Comparison of ENCODE assay signal across 22 mouse cellular contexts in genomic region chr19:44798731-44799130, GRCm38 (mm10). TPM values are rescaled to one million over a fixed set of nuclear protein-coding genes. Genes with fewer than 3 reads are reported as not detected.
"Had no signal": no experiment of that assay in that cellular context is flagged by ENCODE, and none has a peak within 500 bp of the region (broad histone marks: within the 10 kb centered on the region; RNA-seq: fewer than 3 reads in every experiment).

No protein-coding gene starts in this region.

- H3K27ac ChIP-seq: limb, embryonic 15.5 days; liver, embryonic 12.5 days; macrophage had no signal

- H3K36me3 ChIP-seq: limb, embryonic 15.5 days; liver, embryonic 12.5 days; midbrain, embryonic 15.5 days; neural tube, embryonic 12.5 days had no signal

- H3K27me3 ChIP-seq: midbrain, embryonic 15.5 days; neural tube, embryonic 12.5 days had no signal

- ATAC-seq: inflammation-experienced regulatory T-cells, adult 6 months; liver, embryonic 12.5 days; midbrain, embryonic 15.5 days had no signal

- H3K4me1 ChIP-seq: limb, embryonic 15.5 days; liver, embryonic 12.5 days; megakaryocyte, embryonic 14.5 days had no signal

- DNase-seq: layer of hippocampus, adult 9-11 months; layer of hippocampus, postnatal 36 days; lung, postnatal 10 days; retina, postnatal 1 day; right cerebral cortex, postnatal 4 days; spleen, adult 18-20 months; thymus, adult 18-20 months; thymus, postnatal 14 days had no signal

- H3K4me3 ChIP-seq: limb, embryonic 15.5 days; liver, embryonic 12.5 days; megakaryocyte, embryonic 14.5 days; midbrain, embryonic 15.5 days; neural tube, embryonic 12.5 days had no signal

- H3K9ac ChIP-seq: limb, embryonic 15.5 days; liver, embryonic 12.5 days; lung, embryonic 14.5 days; midbrain, embryonic 15.5 days; neural tube, embryonic 12.5 days had no signal

- H3K4me2 ChIP-seq: limb, embryonic 15.5 days; liver, embryonic 12.5 days; lung, embryonic 14.5 days; midbrain, embryonic 11.5 days; midbrain, embryonic 15.5 days had no signal

- H3K9me3 ChIP-seq: limb, embryonic 15.5 days; liver, embryonic 12.5 days; megakaryocyte, embryonic 14.5 days; midbrain, embryonic 15.5 days; neural tube, embryonic 12.5 days had no signal

RNA-seq across cellular contexts. Expression of gene Pax2, which starts 42.9 kb away (rescaled TPM):
- total RNA-seq: monocyte, adult 5-6 weeks; neutrophil, adult 5-6 weeks had no signal
- polyA plus RNA-seq: inflammation-experienced regulatory T-cells, adult 6 months; large intestine, adult 2 months; limb, embryonic 15.5 days; liver, embryonic 12.5 days; liver, embryonic 16.5 days; macrophage; stomach, embryonic 14.5 days had no signal
